Mouse (Mus musculus) testis, adult 2 months (tissue): ENCODE measurements around the gene Trp53rka. TPM values are rescaled to one million over a fixed set of nuclear protein-coding genes. Genes with fewer than 3 reads are reported as not detected.

Experiments
- H3K27ac ChIP-seq: fragments of 200-500 bp; 2 replicates; pipeline ENCODE4 v1.5.1; 2012; ENCODE audit warnings: low read depth, low read length; ENCODE audit not compliant: control insufficient read depth, insufficient read depth
- H3K27me3 ChIP-seq: fragments of 200-500 bp; 2 replicates; pipeline ENCODE4 v1.6.1; 2012; ENCODE audit warnings: mild to moderate bottlenecking, low read length, moderate library complexity; ENCODE audit not compliant: control insufficient read depth, insufficient read depth
- H3K36me3 ChIP-seq: fragments of 200-500 bp; 2 replicates; pipeline ENCODE4 v1.6.1; 2012; ENCODE audit warnings: mild to moderate bottlenecking, low read length; ENCODE audit not compliant: control insufficient read depth, insufficient read depth
- H3K4me1 ChIP-seq: fragments of 200-500 bp; 2 replicates; pipeline ENCODE4 v1.6.1; 2012; ENCODE audit warnings: low read length; ENCODE audit not compliant: control insufficient read depth, insufficient read depth
- H3K4me3 ChIP-seq: fragments of 200-500 bp; 2 replicates; pipeline ENCODE4 v1.5.1; 2012; ENCODE audit warnings: low read depth, mild to moderate bottlenecking, low read length, moderate library complexity, mixed read lengths; ENCODE audit not compliant: control insufficient read depth
- CTCF ChIP-seq: fragments of 200-500 bp; IDR thresholded peaks from 2 replicates; pipeline ENCODE4 v1.5.1; 2012; ENCODE audit warnings: low read depth, mild to moderate bottlenecking, inconsistent platforms, low read length, moderate library complexity; ENCODE audit not compliant: control insufficient read depth, insufficient read depth, insufficient replicate concordance
- POLR2A ChIP-seq: fragments of 200-500 bp; IDR thresholded peaks from 2 replicates; pipeline ENCODE4 v1.6.1; 2012; ENCODE audit warnings: low read depth, mild to moderate bottlenecking, inconsistent platforms, low read length, moderate library complexity; ENCODE audit not compliant: control insufficient read depth
- polyA plus RNA-seq: library from polyadenylated mRNA; depleted of rRNA; stranded (reverse); fragments of >200 nt; gene quantifications from 2 replicates; pipeline ENCODE4 v1.2.3, GENCODE M21; 2012

Gene Trp53rka
- polyA plus RNA-seq, 1 experiment, result 8.0 TPM

DNA sequence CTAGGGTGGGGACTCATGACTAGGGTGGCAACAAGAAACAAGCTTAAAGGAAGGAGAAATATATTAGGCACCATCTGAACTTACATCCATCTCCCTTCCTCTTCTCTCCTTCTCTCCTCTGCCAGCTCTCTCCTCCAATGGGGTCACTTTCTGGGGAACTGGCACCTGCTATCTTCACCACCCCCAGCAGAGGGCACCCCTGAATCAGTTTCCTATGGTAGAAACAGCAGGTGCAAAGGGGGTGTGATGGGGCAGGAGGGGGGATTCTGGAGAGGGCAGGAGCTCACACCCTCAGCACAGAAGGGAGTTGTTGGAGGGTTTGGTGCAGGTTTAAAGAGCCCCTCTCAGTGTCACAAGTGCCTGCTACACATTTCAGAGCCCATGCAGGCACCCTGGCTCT, 3.1 kb upstream of the Trp53rka start:
- no peak overlapping the region for H3K4me3 ChIP-seq
- no peaks in the 10 kb centered on the region for H3K36me3 ChIP-seq
- TF ChIP-seq CTCF, result peak; percentile 29; the same call in 1 of the 2 replicates
- TF ChIP-seq POLR2A, result no peak
- H3K27me3 ChIP-seq, result no peaks in the 10 kb centered on the region
- no peak overlapping the region for H3K27ac ChIP-seq
- H3K4me1 ChIP-seq, result peaks cover 3% of the 10 kb centered on the region

DNA sequence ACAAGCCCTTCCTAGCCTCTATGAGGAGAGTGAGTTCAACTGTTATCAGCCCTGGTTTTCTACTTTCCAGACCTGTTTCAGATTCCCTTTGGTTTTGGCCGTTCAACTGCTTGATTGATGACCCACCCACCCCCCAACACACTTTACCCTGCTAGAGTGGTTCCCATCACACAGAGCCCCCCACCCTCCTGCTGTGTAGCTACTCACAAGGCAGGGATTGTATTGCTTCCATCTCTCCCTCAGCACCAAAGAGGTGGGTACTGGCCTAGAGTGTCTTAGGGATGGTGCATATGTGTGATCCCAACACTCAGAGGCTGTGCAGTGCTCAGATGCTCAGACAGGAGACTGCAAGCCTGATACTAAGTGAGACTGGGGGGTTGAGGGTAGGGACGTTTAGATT, 1.4 kb upstream of the Trp53rka start:
- Histone ChIP-seq H3K4me1 (peaks cover 3% of the 10 kb centered on the region), H3K27me3 (no peaks in the 10 kb centered on the region), H3K36me3 (no peaks in the 10 kb centered on the region), H3K4me3 (peak overlapping the region; percentile 22), H3K27ac (no peak overlapping the region)
- no peak for TF ChIP-seq POLR2A
- TF ChIP-seq CTCF, result no peak

DNA sequence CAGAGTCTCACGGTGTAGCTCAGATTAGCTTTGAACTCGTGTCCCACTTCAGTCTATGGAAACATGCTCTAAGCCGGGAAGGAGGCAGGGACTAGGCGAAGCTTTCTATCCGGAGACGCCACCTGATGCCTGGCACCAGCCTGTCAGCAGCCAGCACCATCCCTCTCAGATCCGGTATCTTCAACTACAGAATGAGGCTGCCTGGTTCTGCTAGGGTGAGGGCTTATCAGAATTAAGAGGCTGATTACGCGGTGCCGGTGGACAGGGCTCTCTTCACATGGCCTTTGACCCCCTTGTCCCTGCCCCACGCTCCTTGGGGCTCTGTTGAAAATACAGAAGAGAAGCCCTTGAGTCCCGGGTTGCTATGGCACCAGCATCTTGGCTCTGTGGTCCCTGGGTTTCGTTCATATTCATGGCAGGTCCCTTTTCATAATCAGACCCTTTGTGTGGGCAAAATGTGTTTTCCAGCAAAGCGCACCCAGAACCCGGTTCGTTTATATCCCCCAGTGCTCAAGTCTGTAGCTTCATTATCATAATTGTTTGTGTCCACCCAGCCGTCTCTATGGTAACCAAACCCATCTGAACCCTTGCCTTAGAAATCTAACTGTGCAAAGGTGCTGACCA, 575 bp upstream of the Trp53rka start:
- H3K4me1 ChIP-seq, result peaks cover 3% of the 10 kb centered on the region
- H3K27me3 ChIP-seq, result no peaks in the 10 kb centered on the region
- TF ChIP-seq POLR2A, result no peak
- TF ChIP-seq CTCF, result no peak
- 0 out of 2 replicates have a peak overlapping the region, but pooled peaks have one; percentile 32 for H3K27ac ChIP-seq
- no peaks in the 10 kb centered on the region for H3K36me3 ChIP-seq
- peak overlapping the region; percentile 92 for H3K4me3 ChIP-seq

GRCm38 (mm10) chr2:165486881-165487535, 6.1 kb downstream of the Trp53rka start:
- TF ChIP-seq POLR2A, result no peak
- peak; percentile 85; the same call in 1 of the 2 replicates for TF ChIP-seq CTCF
- Histone ChIP-seq H3K4me3 (no peak overlapping the region), H3K36me3 (no peaks in the 10 kb centered on the region), H3K27ac (no peak overlapping the region), H3K4me1 (no peaks in the 10 kb centered on the region), H3K27me3 (no peaks in the 10 kb centered on the region)

DNA sequence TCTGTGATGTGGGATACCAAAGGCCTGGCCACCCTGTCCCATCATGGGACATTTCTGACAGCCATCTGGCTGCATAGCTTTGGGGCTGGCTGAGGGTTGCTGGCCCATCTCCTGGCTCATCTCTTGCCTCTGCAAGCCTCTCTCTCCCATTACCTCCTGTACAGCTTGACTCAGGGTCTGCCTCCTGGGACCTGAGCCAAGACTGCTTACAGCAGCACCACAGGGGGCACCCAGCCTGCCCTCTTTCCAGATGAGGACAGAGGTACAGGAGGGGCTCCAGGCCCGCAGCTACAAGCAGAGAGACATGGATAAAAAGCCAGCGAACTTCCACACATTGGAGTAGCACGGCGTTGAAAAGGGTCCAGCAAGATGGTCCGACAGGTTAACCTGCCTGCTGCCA, 6.7 kb downstream of the Trp53rka start:
- H3K4me3 ChIP-seq, result no peak overlapping the region

GRCm38 (mm10) chr2:165485826-165486225, 7.3 kb downstream of the Trp53rka start:
- Histone ChIP-seq H3K27ac (no peak overlapping the region), H3K27me3 (no peaks in the 10 kb centered on the region), H3K36me3 (no peaks in the 10 kb centered on the region), H3K4me1 (no peaks in the 10 kb centered on the region), H3K4me3 (peak overlapping the region; percentile 23; the same call in 1 of the 2 replicates)
- TF ChIP-seq CTCF (no peak), POLR2A (no peak)

More for the DNA sequence above, 6.7 kb downstream of the Trp53rka start:
- no peaks in the 10 kb centered on the region for H3K4me1 ChIP-seq
- H3K36me3 ChIP-seq, result no peaks in the 10 kb centered on the region
- H3K27me3 ChIP-seq, result no peaks in the 10 kb centered on the region
- no peak overlapping the region for H3K27ac ChIP-seq
- TF ChIP-seq POLR2A, result no peak
- no peak for TF ChIP-seq CTCF

- Histone ChIP-seq H3K27ac (no peak overlapping the region), H3K4me3 (no peak overlapping the region), H3K36me3 (no peaks in the 10 kb centered on the region), H3K4me1 (no peaks in the 10 kb centered on the region), H3K27me3 (no peaks in the 10 kb centered on the region)
- TF ChIP-seq POLR2A (no peak), CTCF (no peak)
These were observed 9.0 kb downstream of the Trp53rka start for GRCm38 (mm10) chr2:165484152-165484551.
